Mouse (Mus musculus): ENCODE measurements around the gene Ulbp1. TPM values are rescaled to one million over a fixed set of nuclear protein-coding genes. Genes with fewer than 3 reads are reported as not detected.

Ulbp1 gene
- polyA plus RNA-seq (2014; fragmentation: Illumina TruSeq; extraction: RNeasy Lipid Tissue Mini Kit (QIAGEN cat#74804); ENCODE audit: low read depth, low replicate concordance): 1.5 TPM

DNA sequence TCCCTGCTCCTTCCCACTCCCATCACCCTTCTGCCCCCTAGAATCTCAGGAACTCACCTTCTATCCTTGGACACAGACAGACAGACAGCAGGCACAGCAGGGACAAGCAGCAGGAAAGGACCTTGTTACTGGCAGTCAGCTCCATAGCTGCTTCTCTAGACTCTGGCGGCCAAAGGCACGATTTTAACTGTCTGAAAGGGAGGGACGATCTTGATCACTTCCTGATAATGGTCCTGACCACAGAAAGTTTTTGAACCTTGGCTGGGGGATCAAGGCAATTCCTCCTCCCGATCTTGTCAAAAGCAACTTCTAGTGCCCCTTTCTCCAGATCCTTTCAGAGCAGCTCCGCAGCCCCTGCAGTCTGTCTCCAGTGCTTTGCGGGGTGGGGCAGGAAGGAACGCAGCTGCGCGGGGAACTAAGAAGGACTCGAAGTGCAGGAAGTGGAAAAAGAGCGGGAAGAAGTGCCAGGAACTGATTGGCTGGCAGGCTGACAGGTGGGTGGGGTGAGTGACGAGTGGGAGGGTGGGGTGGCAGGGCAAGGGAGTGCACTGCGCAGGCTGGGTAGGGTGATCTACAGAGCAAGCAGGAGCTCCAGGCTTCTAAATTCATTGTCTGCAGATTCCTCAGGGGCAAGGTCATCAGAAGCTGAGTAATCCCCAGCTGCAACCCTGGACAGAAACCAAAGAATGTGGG lies at the start of gene Ulbp1:
TSS of gene Ulbp1 (minus strand) at position 442 of the 693 bp plus-strand sequence.

Other genes with a start within 250 kb of the Ulbp1 start
- gene Lrp11, start 116.2 kb upstream of the Ulbp1 start, polyA plus RNA-seq (2014; fragmentation: Illumina TruSeq; extraction: RNeasy Lipid Tissue Mini Kit (QIAGEN cat#74804); ENCODE audit: low read depth, low replicate concordance): 3.0 TPM
- gene Nup43, start 193.9 kb upstream of the Ulbp1 start, polyA plus RNA-seq (2014; fragmentation: Illumina TruSeq; extraction: RNeasy Lipid Tissue Mini Kit (QIAGEN cat#74804); ENCODE audit: low read depth, low replicate concordance): 9.0 TPM
- 98.3 TPM for gene Pcmt1, start 207.5 kb upstream of the Ulbp1 start, polyA plus RNA-seq (2014; fragmentation: Illumina TruSeq; extraction: RNeasy Lipid Tissue Mini Kit (QIAGEN cat#74804); ENCODE audit: low read depth, low replicate concordance)
- 8.0 TPM for gene Lats1, start 207.6 kb upstream of the Ulbp1 start, polyA plus RNA-seq (2014; fragmentation: Illumina TruSeq; extraction: RNeasy Lipid Tissue Mini Kit (QIAGEN cat#74804); ENCODE audit: low read depth, low replicate concordance)

Measured in heart, adult 10 weeks (tissue).